Mouse (Mus musculus) intestine, embryonic 16.5 days (tissue): Measurements from ENCODE around the gene Olfr1157. TPM values are rescaled to one million over a fixed set of nuclear protein-coding genes. Genes with fewer than 3 reads are reported as not detected.
A peak's percentile ranks its signal among the peaks of the same experiment; 100 is the strongest.

Experiments used
- ATAC-seq: fragments of 200-750 bp; cut with Nextera tagmentation; 2 replicates; pipeline ENCODE4 v1.8.0; 2017; ENCODE audit warnings: moderate TSS enrichment, moderate library complexity
- H3K27ac ChIP-seq: fragments of 300-500 bp; sonication (generic); 2 replicates; pipeline ENCODE4 v1.5.1; 2014; ENCODE audit warnings: mild to moderate bottlenecking, low read length
- H3K27me3 ChIP-seq: fragments of 300-500 bp; sonication (generic); replicated peaks from 2 replicates; pipeline ENCODE4 v1.6.1; 2014; ENCODE audit warnings: low read length, control low read depth, mixed read lengths; ENCODE audit not compliant: control insufficient read depth, insufficient read depth
- H3K36me3 ChIP-seq: fragments of 300-500 bp; sonication (generic); 2 replicates; pipeline ENCODE4 v1.6.1; 2014; ENCODE audit warnings: low read length, control low read depth; ENCODE audit not compliant: control insufficient read depth, insufficient read depth
- H3K4me1 ChIP-seq: fragments of 300-500 bp; sonication (generic); 2 replicates; pipeline ENCODE4 v1.6.1; 2014; ENCODE audit warnings: low read length, control low read depth, mixed read lengths; ENCODE audit not compliant: control insufficient read depth, insufficient read depth
- H3K4me2 ChIP-seq: fragments of 300-500 bp; sonication (generic); 2 replicates; pipeline ENCODE4 v1.6.1; 2014; ENCODE audit warnings: low read depth, low read length, control low read depth
- H3K4me3 ChIP-seq: fragments of 300-500 bp; sonication (generic); 2 replicates; pipeline ENCODE4 v1.5.1; 2014; ENCODE audit warnings: mild to moderate bottlenecking, low read length
- H3K9ac ChIP-seq: fragments of 300-500 bp; sonication (generic); 2 replicates; pipeline ENCODE4 v1.6.1; 2014; ENCODE audit warnings: low read depth, low read length
- H3K9me3 ChIP-seq: fragments of 300-500 bp; sonication (generic); 2 replicates; pipeline ENCODE4 v1.6.1; 2016; ENCODE audit warnings: low read length, control low read depth; ENCODE audit not compliant: control insufficient read depth
- WGBS: fragments of 180-500 bp; shearing (Covaris S2); extraction: QIAGEN DNeasy Blood & Tissue Kit; methylation state at CpG from one replicate; pipeline ENCODE4 v1.1.7; 2014; 5-methylcytosine and 5-hydroxymethylcytosine counted together
- polyA plus RNA-seq: library from polyadenylated mRNA; unstranded; fragments of >200 nt; fragmentation: Nextera tagmentation; extraction: Ambion mirVana; gene quantifications from 2 replicates; pipeline ENCODE4 v1.2.1, GENCODE M21; 2015

The Olfr1157 gene
- not detected in 2 replicates for polyA plus RNA-seq

DNA sequence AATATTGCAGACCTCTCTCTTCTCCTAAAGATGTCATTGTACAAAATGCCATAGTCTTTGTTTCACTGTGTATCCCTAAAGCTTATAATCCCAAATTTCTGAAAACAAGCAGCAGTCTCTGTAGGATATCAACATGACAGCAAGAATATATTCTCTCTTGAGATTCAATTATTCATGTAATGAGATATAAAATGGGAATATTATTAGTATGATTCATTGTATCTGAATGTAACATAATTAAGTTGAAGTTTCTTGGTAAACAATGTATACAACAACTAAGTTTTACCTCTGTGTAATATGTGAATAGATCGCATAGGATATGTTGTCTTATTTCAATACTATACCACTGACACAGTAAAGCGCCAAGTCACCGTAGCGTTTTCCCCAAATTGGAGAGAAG lies at the start of gene Olfr1157:
Gene Olfr1157, minus strand, starts transcription at position 101 of the 400 bp plus-strand sequence.
- H3K9ac ChIP-seq, result no peak within 1 kb of the TSS
- no peaks in the 10 kb centered on the region for H3K9me3 ChIP-seq
- H3K27me3 ChIP-seq, result no peaks in the 10 kb centered on the region
- H3K27ac ChIP-seq, result no peak within 1 kb of the TSS
- H3K36me3 ChIP-seq, result no peaks in the 10 kb centered on the region
- H3K4me1 ChIP-seq, result no peaks in the 10 kb centered on the region
- no peak within 1 kb of the TSS for H3K4me3 ChIP-seq
- H3K4me2 ChIP-seq, result no peak within 1 kb of the TSS
- no peak for ATAC-seq
- 94% methylated on average over 4 of the region's 4 CpGs for WGBS

DNA sequence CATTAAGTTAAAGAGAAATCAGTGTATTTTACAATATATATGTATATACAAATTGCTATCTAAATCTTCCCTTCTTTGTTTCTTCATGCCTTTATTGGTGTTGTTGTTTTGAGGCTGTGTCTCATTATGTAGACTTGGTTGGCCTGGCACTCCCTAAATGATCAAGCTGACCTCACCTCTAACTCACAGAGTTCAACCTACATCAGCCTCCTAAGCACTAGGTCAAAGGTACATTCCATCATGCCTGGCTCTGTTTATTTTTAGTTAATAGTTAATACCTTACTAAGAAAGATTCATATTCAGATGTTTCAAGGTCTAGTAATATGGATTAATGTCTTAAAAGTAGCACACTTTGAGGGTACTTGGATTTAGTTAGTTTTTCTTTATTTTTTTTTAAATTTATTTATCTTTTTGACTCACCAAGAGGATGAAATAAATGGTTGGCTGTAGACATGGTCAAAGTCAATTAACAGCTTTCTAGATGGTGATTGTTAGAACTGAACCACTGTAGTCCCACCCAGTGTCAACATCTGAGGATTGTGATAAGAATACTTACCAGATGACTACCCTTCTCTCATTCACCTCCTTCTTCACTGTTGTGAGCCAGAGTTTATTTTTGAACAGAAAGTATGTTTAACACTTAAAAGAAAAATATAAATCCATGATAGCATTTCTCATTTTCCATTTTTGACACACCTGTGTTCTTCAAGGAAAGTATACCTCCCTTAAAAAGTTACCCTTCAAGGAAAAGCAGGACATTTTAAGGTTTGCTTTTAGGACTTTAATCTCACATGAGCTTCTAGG lies 39.6 kb upstream of the Olfr1157 start, which contains the start of gene Olfr1160:
Gene Olfr1160, minus strand, starts transcription at position 754 of the 804 bp plus-strand sequence.
- Histone ChIP-seq H3K9ac (no peak within 1 kb of the TSS), H3K4me1 (no peaks in the 10 kb centered on the region), H3K9me3 (no peaks in the 10 kb centered on the region), H3K27ac (no peak within 1 kb of the TSS), H3K27me3 (no peaks in the 10 kb centered on the region), H3K36me3 (no peaks in the 10 kb centered on the region), H3K4me3 (no peak within 1 kb of the TSS), H3K4me2 (no peak within 1 kb of the TSS)
- peak; percentile 99 for ATAC-seq

DNA sequence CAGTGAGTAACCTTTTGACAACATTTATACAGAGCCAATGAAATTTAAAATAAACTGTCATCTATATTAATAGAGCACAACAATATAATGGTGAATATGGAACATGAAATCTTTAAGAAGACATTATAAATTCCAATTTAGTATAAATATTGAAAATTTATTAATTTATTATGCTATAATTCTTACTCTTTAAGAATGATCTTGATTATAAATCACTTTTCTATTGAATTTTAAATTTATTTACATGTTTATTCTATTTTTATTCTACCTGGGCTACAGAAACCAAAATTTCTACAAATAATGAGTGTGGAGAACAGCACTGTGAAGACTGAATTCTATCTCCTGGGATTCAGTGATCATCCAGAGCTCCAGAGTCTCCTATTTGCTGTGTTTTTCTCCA lies 21.7 kb upstream of the Olfr1157 start, which contains the start of gene Olfr1158:
Gene Olfr1158, plus strand, starts transcription at position 301 of the 400 bp plus-strand sequence.
- Histone ChIP-seq H3K4me1 (no peaks in the 10 kb centered on the region), H3K4me2 (no peak within 1 kb of the TSS)
- no peak for ATAC-seq

DNA sequence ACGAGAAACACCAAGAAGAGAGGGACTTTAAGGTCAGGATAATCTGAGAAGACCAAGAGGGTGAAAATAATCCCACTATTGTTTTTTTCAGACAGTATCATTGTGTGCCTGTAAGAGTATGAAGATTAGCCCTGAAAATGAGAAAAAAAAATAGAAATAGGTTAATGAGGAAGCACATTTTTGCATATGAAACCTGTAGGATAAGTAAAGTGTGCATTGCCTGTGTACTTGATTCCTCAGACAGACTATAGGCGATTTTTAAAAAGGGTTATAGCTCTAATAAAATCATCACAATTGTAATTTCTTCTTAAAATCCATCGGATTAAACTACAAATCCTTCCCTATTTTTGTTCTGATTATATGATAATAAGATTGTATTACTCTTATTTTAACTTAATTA lies 6.5 kb upstream of the Olfr1157 start, which contains the start of gene Olfr74:
Gene Olfr74, minus strand, starts transcription at position 101 of the 400 bp plus-strand sequence.
- no peaks in the 10 kb centered on the region for H3K9me3 ChIP-seq
- no peak within 1 kb of the TSS for H3K27ac ChIP-seq
- no peaks in the 10 kb centered on the region for H3K36me3 ChIP-seq
- no peak for ATAC-seq
- no peak within 1 kb of the TSS for H3K4me3 ChIP-seq
- H3K27me3 ChIP-seq, result no peaks in the 10 kb centered on the region
- WGBS, result 76% methylated on average over 3 of the region's 3 CpGs
- H3K9ac ChIP-seq, result no peak within 1 kb of the TSS
- no peak within 1 kb of the TSS for H3K4me2 ChIP-seq
- no peaks in the 10 kb centered on the region for H3K4me1 ChIP-seq

More for the DNA sequence above, 21.7 kb upstream of the Olfr1157 start, which contains the start of gene Olfr1158:
- no peaks in the 10 kb centered on the region for H3K9me3 ChIP-seq
- H3K27ac ChIP-seq, result no peak within 1 kb of the TSS
- no peak within 1 kb of the TSS for H3K9ac ChIP-seq
- H3K27me3 ChIP-seq, result no peaks in the 10 kb centered on the region
- no peak within 1 kb of the TSS for H3K4me3 ChIP-seq
- H3K36me3 ChIP-seq, result no peaks in the 10 kb centered on the region

DNA sequence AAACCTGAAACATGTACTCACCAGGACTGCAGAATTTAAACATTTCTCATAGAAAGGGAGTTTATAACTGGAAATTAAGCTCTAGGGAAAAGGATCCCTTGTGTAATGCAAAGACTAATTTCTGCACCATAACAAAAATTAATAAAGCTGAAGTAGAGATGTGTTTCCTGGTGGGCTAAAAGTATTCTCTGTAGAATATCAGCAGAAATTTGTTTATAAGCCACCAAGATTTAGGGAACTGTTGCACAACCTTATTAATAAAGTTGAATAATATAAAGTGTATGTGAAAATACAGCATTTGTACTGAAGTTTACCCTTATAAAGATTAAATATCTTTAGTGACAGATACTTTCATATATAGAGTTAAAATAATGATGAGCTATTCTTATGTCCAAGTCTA lies 15.1 kb downstream of the Olfr1157 start, which contains the start of gene Olfr1156:
Gene Olfr1156, minus strand, starts transcription at position 101 of the 400 bp plus-strand sequence.
- Histone ChIP-seq H3K4me1 (no peaks in the 10 kb centered on the region), H3K27ac (no peak within 1 kb of the TSS), H3K4me3 (no peak within 1 kb of the TSS), H3K9ac (no peak within 1 kb of the TSS), H3K27me3 (no peaks in the 10 kb centered on the region), H3K9me3 (no peaks in the 10 kb centered on the region), H3K4me2 (no peak within 1 kb of the TSS), H3K36me3 (no peaks in the 10 kb centered on the region)
- no peak for ATAC-seq

DNA sequence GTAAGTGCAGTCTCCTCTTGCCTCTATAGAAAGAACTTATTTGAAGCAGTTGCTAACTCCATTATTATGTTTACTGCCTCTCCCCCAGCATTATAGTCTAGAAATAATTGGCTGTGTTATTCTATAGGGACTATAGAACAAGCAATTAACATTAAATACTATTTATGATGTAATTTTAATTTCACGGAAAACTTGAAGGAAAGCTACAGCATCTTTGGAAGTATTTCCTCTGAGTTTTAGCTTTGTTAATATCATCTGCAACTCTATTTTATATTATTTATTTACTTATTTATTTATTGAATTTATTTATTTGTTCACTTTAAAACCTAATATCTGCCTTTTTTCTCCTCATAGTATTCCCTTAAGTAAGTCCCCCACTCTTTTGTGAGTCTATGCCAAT lies 23.1 kb downstream of the Olfr1157 start, which contains the start of gene Olfr1155:
Gene Olfr1155, minus strand, starts transcription at position 101 of the 400 bp plus-strand sequence.
- no peaks in the 10 kb centered on the region for H3K27me3 ChIP-seq
- no peak within 1 kb of the TSS for H3K4me3 ChIP-seq
- no peaks in the 10 kb centered on the region for H3K9me3 ChIP-seq
- no peaks in the 10 kb centered on the region for H3K4me1 ChIP-seq
- H3K27ac ChIP-seq, result no peak within 1 kb of the TSS
- H3K9ac ChIP-seq, result no peak within 1 kb of the TSS
- 94% methylated on average over 1 of the region's 1 CpGs for WGBS
- ATAC-seq, result no peak
- H3K36me3 ChIP-seq, result no peaks in the 10 kb centered on the region
- H3K4me2 ChIP-seq, result no peak within 1 kb of the TSS

Other genes starting within 250 kb of the Olfr1157 start
- not detected in 2 replicates for gene Olfr1138, start 228.3 kb downstream of the Olfr1157 start, polyA plus RNA-seq
- not detected in 2 replicates for gene Olfr1140, start 224.5 kb downstream of the Olfr1157 start, polyA plus RNA-seq
- gene Olfr1141, start 214.3 kb downstream of the Olfr1157 start, polyA plus RNA-seq, result not detected in 2 replicates
- not detected in 2 replicates for gene Olfr152, start 188.8 kb downstream of the Olfr1157 start, polyA plus RNA-seq
- not detected in 2 replicates for gene Olfr1143, start 167.7 kb downstream of the Olfr1157 start, polyA plus RNA-seq
- gene Olfr1145, start 158.5 kb downstream of the Olfr1157 start, polyA plus RNA-seq, result not detected in 2 replicates
- not detected in 2 replicates for gene Olfr1148, start 137.8 kb downstream of the Olfr1157 start, polyA plus RNA-seq
- gene Olfr1150-ps1, start 124.3 kb downstream of the Olfr1157 start, polyA plus RNA-seq, result not detected in 2 replicates
- gene Olfr1151, start 112.4 kb downstream of the Olfr1157 start, polyA plus RNA-seq, result not detected in 2 replicates
- not detected in 2 replicates for gene Olfr1152, start 101.8 kb downstream of the Olfr1157 start, polyA plus RNA-seq
- gene Olfr1153, start 73.3 kb downstream of the Olfr1157 start, polyA plus RNA-seq, result not detected in 2 replicates
- gene Olfr1154, start 63.1 kb downstream of the Olfr1157 start, polyA plus RNA-seq, result not detected in 2 replicates
- not detected in 2 replicates for gene Olfr1155, start 23.2 kb downstream of the Olfr1157 start, polyA plus RNA-seq
- not detected in 2 replicates for gene Olfr1156, start 15.2 kb downstream of the Olfr1157 start, polyA plus RNA-seq
- gene Olfr74, start 6.4 kb upstream of the Olfr1157 start, polyA plus RNA-seq, result not detected in 2 replicates
- not detected in 2 replicates for gene Olfr1158, start 21.8 kb upstream of the Olfr1157 start, polyA plus RNA-seq
- gene Olfr1160, start 40.0 kb upstream of the Olfr1157 start, polyA plus RNA-seq, result not detected in 2 replicates
- not detected in 2 replicates for gene Olfr1161, start 54.5 kb upstream of the Olfr1157 start, polyA plus RNA-seq
- gene Olfr73, start 69.4 kb upstream of the Olfr1157 start, polyA plus RNA-seq, result 0.07 TPM in 1 of 2 replicates, not detected in the other
- gene Olfr1162, start 82.8 kb upstream of the Olfr1157 start, polyA plus RNA-seq, result not detected in 2 replicates
- not detected in 2 replicates for gene Olfr1163, start 103.5 kb upstream of the Olfr1157 start, polyA plus RNA-seq
- gene Olfr1164, start 125.7 kb upstream of the Olfr1157 start, polyA plus RNA-seq, result not detected in 2 replicates
- gene Olfr1166, start 160.0 kb upstream of the Olfr1157 start, polyA plus RNA-seq, result not detected in 2 replicates
- gene Olfr1167, start 186.9 kb upstream of the Olfr1157 start, polyA plus RNA-seq, result not detected in 2 replicates
- not detected in 2 replicates for gene Olfr1168, start 213.6 kb upstream of the Olfr1157 start, polyA plus RNA-seq